Mouse (Mus musculus) heart, postnatal 0 days (tissue): ENCODE data around the gene Plekha5. TPM values are rescaled to one million over a fixed set of nuclear protein-coding genes. Genes with fewer than 3 reads are reported as not detected.

Experiments
- ATAC-seq: fragments of 200-750 bp; cut with Nextera tagmentation; 2 replicates; pipeline ENCODE4 v1.8.0; 2017; ENCODE audit warnings: low read depth, moderate number of reproducible peaks, moderate library complexity; ENCODE audit not compliant: insufficient read depth
- DNase-seq: peaks from one replicate; pipeline ENCODE4 v3.0.0-alpha.2; 2016; ENCODE audit warnings: low spot score
- H3K27ac ChIP-seq: fragments of 300-500 bp; sonication (generic); 2 replicates; pipeline ENCODE4 v1.5.1; 2014; ENCODE audit warnings: low read depth, mild to moderate bottlenecking
- H3K27me3 ChIP-seq: fragments of 300-500 bp; sonication (generic); 2 replicates; pipeline ENCODE4 v1.6.1; 2014; ENCODE audit warnings: low read length, mixed read lengths; ENCODE audit not compliant: control insufficient read depth, insufficient read depth
- H3K36me3 ChIP-seq: fragments of 300-500 bp; sonication (generic); replicated peaks from 2 replicates; pipeline ENCODE4 v1.6.1; 2014; ENCODE audit warnings: low read length, mixed read lengths; ENCODE audit not compliant: control insufficient read depth, insufficient read depth
- H3K4me1 ChIP-seq: fragments of 300-500 bp; sonication (generic); 2 replicates; pipeline ENCODE4 v1.6.1; 2014; ENCODE audit warnings: antibody characterized with exemption; ENCODE audit not compliant: control insufficient read depth, insufficient read depth
- H3K4me2 ChIP-seq: fragments of 300-500 bp; sonication (generic); 2 replicates; pipeline ENCODE4 v1.6.1; 2014; ENCODE audit warnings: low read depth, mild to moderate bottlenecking, low read length, moderate library complexity
- H3K4me3 ChIP-seq: fragments of 300-500 bp; sonication (generic); 2 replicates; pipeline ENCODE4 v1.5.1; 2014; ENCODE audit warnings: low read depth, low read length
- H3K9ac ChIP-seq: fragments of 300-500 bp; sonication (generic); replicated peaks from 2 replicates; pipeline ENCODE4 v1.6.1; 2014; ENCODE audit warnings: low read depth, low read length, mixed read lengths
- H3K9me3 ChIP-seq: fragments of 300-500 bp; sonication (generic); replicated peaks from 2 replicates; pipeline ENCODE4 v1.6.1; 2016; ENCODE audit warnings: low read length; ENCODE audit not compliant: control insufficient read depth
- CTCF ChIP-seq: IDR thresholded peaks from 2 replicates; pipeline ENCODE4 v1.5.1; 2016; ENCODE audit warnings: antibody characterized with exemption, control low read depth, low read depth
- EP300 ChIP-seq: IDR thresholded peaks from 2 replicates; pipeline ENCODE4 v1.6.1; 2016; ENCODE audit warnings: antibody characterized with exemption, low read depth
- WGBS: fragments of 180-500 bp; shearing (Covaris S2); extraction: QIAGEN DNeasy Blood & Tissue Kit; methylation state at CpG from one replicate; pipeline ENCODE4 v1.1.7; 2014; 5-methylcytosine and 5-hydroxymethylcytosine counted together
- polyA plus RNA-seq: library from polyadenylated mRNA; unstranded; fragments of >200 nt; fragmentation: Nextera tagmentation; extraction: Ambion mirVana; gene quantifications from 2 replicates; pipeline ENCODE4 v1.2.1, GENCODE M21; 2015
- total RNA-seq: library from RNA; depleted of rRNA; stranded (reverse); fragments of >200 nt; gene quantifications from 2 replicates; pipeline ENCODE4 v1.2.3, GENCODE M21; 2014; ENCODE audit warnings: low replicate concordance

The Plekha5 gene
- total and polyA plus RNA-seq, 2 experiments from 2014 or later, result 15.4 to 34.0 TPM

GRCm38 (mm10) chr6:140485636-140486035, 61.8 kb downstream of the Plekha5 start:
- Histone ChIP-seq H3K9ac (no peak overlapping the region), H3K36me3 (no peaks in the 10 kb centered on the region), H3K27me3 (no peaks in the 10 kb centered on the region), H3K4me2 (no peak overlapping the region), H3K4me1 (peaks cover 32% of the 10 kb centered on the region), H3K4me3 (no peak overlapping the region), H3K9me3 (no peaks in the 10 kb centered on the region), H3K27ac (no peak overlapping the region)
- DNase-seq, result no peak
- TF ChIP-seq CTCF (no peak), EP300 (no peak)
- WGBS, result 81% methylated on average over 6 of the region's 6 CpGs
- ATAC-seq, result no peak

- H3K27ac ChIP-seq, result no peak overlapping the region
- no peaks in the 10 kb centered on the region for H3K36me3 ChIP-seq
- TF ChIP-seq CTCF (no peak), EP300 (no peak)
- no peak overlapping the region for H3K9ac ChIP-seq
- DNase-seq (no peak), ATAC-seq (no peak)
- H3K4me1 ChIP-seq, result peaks cover 30% of the 10 kb centered on the region
- no peak overlapping the region for H3K4me3 ChIP-seq
- no peak overlapping the region for H3K4me2 ChIP-seq
- WGBS, result 86% methylated on average over 5 of the region's 5 CpGs
- no peaks in the 10 kb centered on the region for H3K27me3 ChIP-seq
- no peaks in the 10 kb centered on the region for H3K9me3 ChIP-seq
Observed at GRCm38 (mm10) chr6:140486685-140487084, 62.8 kb downstream of the Plekha5 start.

GRCm38 (mm10) chr6:140487489-140487888, 63.6 kb downstream of the Plekha5 start:
- Histone ChIP-seq H3K36me3 (no peaks in the 10 kb centered on the region), H3K9ac (no peak overlapping the region), H3K4me2 (no peak overlapping the region), H3K4me1 (peaks cover 27% of the 10 kb centered on the region), H3K9me3 (no peaks in the 10 kb centered on the region), H3K27me3 (no peaks in the 10 kb centered on the region), H3K4me3 (no peak overlapping the region), H3K27ac (no peak overlapping the region)
- TF ChIP-seq CTCF, result no peak
- no peak for TF ChIP-seq EP300
- 79% methylated on average over 6 of the region's 6 CpGs for whole genome bisulfite sequencing
- no peak for ATAC-seq
- DNase-seq, result no peak

GRCm38 (mm10) chr6:140488673-140489072, 64.8 kb downstream of the Plekha5 start:
- no peak for DNase-seq
- H3K4me1 ChIP-seq, result peaks cover 21% of the 10 kb centered on the region; the same call in 1 of the 2 replicates
- TF ChIP-seq CTCF, result no peak
- TF ChIP-seq EP300, result no peak
- H3K4me3 ChIP-seq, result no peak overlapping the region
- no peak overlapping the region for H3K9ac ChIP-seq
- H3K27ac ChIP-seq, result no peak overlapping the region
- H3K9me3 ChIP-seq, result no peaks in the 10 kb centered on the region
- 73% methylated on average over 3 of the region's 3 CpGs for WGBS
- H3K36me3 ChIP-seq, result no peaks in the 10 kb centered on the region
- no peaks in the 10 kb centered on the region for H3K27me3 ChIP-seq
- ATAC-seq, result no peak
- H3K4me2 ChIP-seq, result no peak overlapping the region

GRCm38 (mm10) chr6:140489570-140489969, 65.7 kb downstream of the Plekha5 start:
- ATAC-seq (no peak), DNase-seq (no peak)
- no peak overlapping the region for H3K4me3 ChIP-seq
- no peaks in the 10 kb centered on the region for H3K27me3 ChIP-seq
- TF ChIP-seq CTCF (no peak), EP300 (no peak)
- H3K4me1 ChIP-seq, result peaks cover 13% of the 10 kb centered on the region; the same call in 1 of the 2 replicates
- H3K4me2 ChIP-seq, result no peak overlapping the region
- H3K36me3 ChIP-seq, result no peaks in the 10 kb centered on the region
- H3K27ac ChIP-seq, result no peak overlapping the region
- no peaks in the 10 kb centered on the region for H3K9me3 ChIP-seq
- H3K9ac ChIP-seq, result no peak overlapping the region

- Histone ChIP-seq H3K4me2 (no peak overlapping the region), H3K4me1 (peaks cover 13% of the 10 kb centered on the region; the same call in 1 of the 2 replicates), H3K9me3 (no peaks in the 10 kb centered on the region), H3K36me3 (no peaks in the 10 kb centered on the region), H3K27ac (no peak overlapping the region), H3K9ac (no peak overlapping the region), H3K27me3 (no peaks in the 10 kb centered on the region), H3K4me3 (no peak overlapping the region)
- no peak for TF ChIP-seq EP300
- no peak for TF ChIP-seq CTCF
- 76% methylated on average over 4 of the region's 4 CpGs for WGBS
- ATAC-seq (no peak), DNase-seq (no peak)
Observed at GRCm38 (mm10) chr6:140490220-140490619, 66.4 kb downstream of the Plekha5 start.
